Mouse (Mus musculus): ENCODE results near the gene Olfr970.
"Not testable (repeated sequence)": the region's sequence is repeated elsewhere in the genome, so short reads cannot be mapped to it uniquely, and the experiment has no call there.

Gene Olfr970

DNA sequence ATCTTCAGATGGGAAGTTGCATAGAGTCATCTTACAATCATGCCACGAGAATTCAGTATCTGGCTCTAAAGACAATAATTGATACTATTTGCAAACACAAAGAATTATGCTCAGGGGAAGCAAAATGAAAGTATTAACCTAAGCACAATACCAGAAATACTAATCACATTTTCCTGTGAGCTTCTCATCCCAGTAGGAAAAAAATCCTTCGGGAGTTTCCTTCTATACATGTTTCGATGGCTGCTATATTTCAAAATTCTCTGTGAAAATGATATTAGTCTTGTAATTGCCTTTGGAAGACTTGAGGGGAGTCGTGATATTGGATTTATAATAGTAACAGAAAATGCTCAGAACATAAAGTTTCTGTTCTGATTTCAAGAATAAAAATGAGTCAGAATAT lies at the start of gene Olfr970:
TSS of gene Olfr970 (plus strand) at position 301 of the 400 bp plus-strand sequence.
- no peak for ATAC-seq (ENCODE audit: insufficient number of reproducible peaks, low FRiP score, low TSS enrichment)

DNA sequence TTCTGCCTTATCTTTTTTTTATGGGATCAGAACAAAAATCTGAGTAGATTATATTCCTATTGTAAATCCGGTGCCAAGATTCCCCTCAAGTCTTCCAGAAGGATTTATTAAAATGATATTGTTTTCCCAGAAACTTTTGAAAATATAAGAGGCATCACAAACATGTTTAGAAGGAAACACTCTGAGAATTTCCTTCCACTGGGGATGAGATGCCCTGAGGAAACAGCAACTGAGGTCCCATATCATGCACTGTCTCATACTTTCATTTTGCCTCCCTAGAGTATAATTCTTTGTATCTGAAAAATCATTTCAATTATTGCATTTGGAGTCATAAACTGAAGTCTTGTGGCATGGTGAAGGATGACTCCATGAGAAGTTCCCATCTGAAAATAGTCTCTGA lies 25.5 kb upstream of the Olfr970 start, which contains the start of gene Olfr968:
TSS of gene Olfr968 (minus strand) at position 101 of the 400 bp plus-strand sequence.
- no peak for ATAC-seq (ENCODE audit: insufficient number of reproducible peaks, low FRiP score, low TSS enrichment)

DNA sequence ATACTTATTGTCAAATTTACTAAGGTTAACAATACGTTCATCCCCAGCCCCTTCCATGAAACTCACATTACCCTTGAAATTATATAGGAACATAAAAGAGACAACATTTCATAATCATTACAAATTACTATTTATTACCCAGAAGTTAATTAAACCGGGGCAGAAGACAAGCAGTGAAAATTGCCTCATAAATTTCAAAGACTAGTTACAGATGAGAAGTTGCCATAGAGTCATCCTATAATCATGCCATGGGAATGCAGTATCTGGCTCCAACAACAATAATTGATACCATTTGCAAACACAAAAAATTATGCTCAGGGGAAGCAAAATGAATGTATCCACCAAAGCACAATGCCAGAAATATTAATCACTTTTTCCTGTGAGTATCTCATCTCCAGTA lies 18.1 kb upstream of the Olfr970 start, which contains the start of gene Olfr969:
TSS of gene Olfr969 (plus strand) at position 388 of the 400 bp plus-strand sequence.
- no peak for ATAC-seq (ENCODE audit: insufficient number of reproducible peaks, low FRiP score, low TSS enrichment)

DNA sequence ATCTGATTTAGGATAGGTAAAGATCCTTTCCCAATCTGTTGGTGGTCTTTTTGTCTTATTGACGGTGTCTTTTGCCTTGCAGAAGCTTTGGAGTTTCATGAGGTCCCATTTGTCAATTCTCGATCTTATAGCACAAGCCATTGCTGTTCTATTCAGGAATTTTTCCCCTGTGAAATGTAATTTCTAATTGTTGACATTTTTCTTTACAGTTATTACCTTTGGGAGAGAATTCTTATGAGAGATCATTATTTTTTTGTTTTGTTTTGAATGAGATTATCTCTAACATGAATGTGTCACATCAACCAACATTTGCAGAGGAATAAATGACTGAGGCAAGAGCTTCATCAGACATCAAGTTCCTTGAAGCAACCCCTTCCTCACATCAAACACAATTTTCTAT lies 27.9 kb downstream of the Olfr970 start, which contains the start of gene Olfr971:
TSS of gene Olfr971 (plus strand) at position 301 of the 400 bp plus-strand sequence.
- ATAC-seq (ENCODE audit: insufficient number of reproducible peaks, low FRiP score, low TSS enrichment): not testable (repeated sequence)

DNA sequence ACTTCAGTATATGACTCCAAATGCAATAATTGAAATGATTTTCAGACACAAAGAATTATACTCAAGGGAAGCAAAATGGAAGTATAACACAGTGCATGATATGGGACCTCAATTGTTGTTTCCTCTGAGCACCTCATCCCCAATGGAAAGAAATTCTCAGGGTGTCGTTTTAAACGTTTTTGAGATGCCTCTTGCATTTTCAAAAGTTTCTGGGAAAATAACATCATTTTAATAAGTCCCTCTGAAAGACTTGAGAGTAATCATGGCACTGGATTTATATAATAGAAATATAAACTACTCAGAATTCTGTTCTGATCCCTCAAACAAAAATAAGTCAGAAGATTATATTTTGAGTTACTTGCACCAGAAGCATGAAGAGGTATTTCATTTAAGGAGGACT lies 57.5 kb downstream of the Olfr970 start, which contains the start of gene Olfr972:
TSS of gene Olfr972 (plus strand) at position 301 of the 400 bp plus-strand sequence.
- no peak for ATAC-seq (ENCODE audit: insufficient number of reproducible peaks, low FRiP score, low TSS enrichment)
